Mouse (Mus musculus): ENCODE data around the gene Nfam1.
"Not testable (repeated sequence)": the region's sequence is repeated elsewhere in the genome, so short reads cannot be mapped to it uniquely, and the experiment has no call there.

The Nfam1 gene

DNA sequence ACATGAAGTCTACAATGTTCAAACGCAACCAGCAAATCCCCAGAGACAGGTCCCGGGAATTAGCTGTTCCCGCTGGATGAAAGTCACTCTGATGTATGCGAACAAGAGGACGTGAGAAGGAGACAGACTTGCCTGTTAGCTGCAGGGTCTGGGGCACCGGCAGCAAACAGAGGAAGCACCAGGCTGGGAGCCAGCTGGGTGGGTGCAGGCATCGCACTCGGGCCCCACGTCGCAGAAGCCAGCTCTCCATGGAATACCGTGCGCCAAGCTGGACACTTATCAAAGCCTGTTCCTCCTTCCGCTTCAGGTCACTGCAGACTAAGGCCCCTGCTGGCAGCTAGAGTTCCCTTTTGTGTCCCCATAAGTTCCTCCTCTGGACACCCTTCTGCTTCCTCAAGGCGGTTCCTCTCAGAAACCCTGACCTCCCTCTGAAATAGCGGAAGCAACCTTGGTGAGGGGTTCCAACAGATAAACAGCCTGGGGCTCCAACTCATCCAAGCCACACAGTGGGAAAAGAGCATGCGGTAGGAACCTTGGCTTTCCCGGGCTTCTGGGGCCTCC, at the start of gene Nfam1:
Gene Nfam1, minus strand, starts transcription at position 326 of the 561 bp plus-strand sequence.
- DNase-seq (ENCODE audit: low spot score in 2 of 2): no peak

- DNase-seq (ENCODE audit: low spot score in 2 of 2): peak in 1 of 2 experiments; percentile 23
Observed at GRCm38 (mm10) chr15:83075607-83076525, 42.8 kb upstream of the Nfam1 start.

DNA sequence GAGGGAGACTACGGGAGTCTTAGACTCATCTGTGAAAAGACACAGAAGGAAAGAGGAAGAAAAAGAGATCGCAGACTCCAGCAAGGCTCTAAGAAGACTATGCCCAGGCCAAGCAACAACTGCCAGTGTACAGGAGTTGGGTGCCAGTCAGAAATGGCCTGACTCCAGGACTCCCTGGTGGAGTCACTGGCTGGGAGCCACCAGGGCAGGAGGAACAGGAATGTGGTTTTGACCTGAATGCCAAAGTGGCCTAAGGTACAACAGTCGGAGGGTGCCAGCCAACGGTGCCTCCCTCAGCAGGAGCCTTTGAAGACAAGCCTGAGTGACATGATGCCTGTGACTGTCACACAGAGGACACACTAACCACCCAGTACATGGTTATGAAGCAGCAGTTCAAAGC, 41.1 kb upstream of the Nfam1 start:
- no peak for DNase-seq (ENCODE audit: low spot score in 2 of 2)

GRCm38 (mm10) chr15:83071752-83072151, 38.6 kb upstream of the Nfam1 start:
- DNase-seq (ENCODE audit: low spot score in 2 of 2): no peak

- no peak for DNase-seq (ENCODE audit: low spot score in 2 of 2)
Observed at GRCm38 (mm10) chr15:83070942-83071341, 37.8 kb upstream of the Nfam1 start.

DNA sequence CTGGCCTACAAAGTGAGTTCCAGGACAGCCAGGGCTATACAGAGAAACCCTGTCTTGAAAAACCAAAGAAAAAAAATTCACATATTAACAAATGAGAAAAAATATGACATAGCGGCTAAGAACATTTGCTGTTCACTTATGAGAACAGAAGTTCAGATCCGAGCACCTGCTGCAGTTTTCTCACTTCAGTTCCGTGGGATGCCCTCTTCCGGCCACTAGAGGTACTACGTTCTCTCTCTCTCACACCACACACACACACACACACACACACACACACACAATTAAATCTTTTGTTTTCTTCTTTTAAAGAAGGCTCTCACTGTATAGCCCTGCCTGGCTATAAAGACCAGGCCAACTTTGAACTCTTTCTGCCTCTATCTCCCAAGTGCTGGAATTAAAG, 35.2 kb upstream of the Nfam1 start:
- no peak for DNase-seq (ENCODE audit: low spot score in 2 of 2)

GRCm38 (mm10) chr15:83065543-83065942, 32.4 kb upstream of the Nfam1 start:
- no peak for DNase-seq (ENCODE audit: low spot score in 2 of 2)

GRCm38 (mm10) chr15:83062582-83062981, 29.5 kb upstream of the Nfam1 start:
- DNase-seq (ENCODE audit: low spot score in 2 of 2): not testable (repeated sequence)

- no peak for DNase-seq (ENCODE audit: low spot score in 2 of 2)
Observed at GRCm38 (mm10) chr15:83061689-83062088, 28.6 kb upstream of the Nfam1 start.

DNA sequence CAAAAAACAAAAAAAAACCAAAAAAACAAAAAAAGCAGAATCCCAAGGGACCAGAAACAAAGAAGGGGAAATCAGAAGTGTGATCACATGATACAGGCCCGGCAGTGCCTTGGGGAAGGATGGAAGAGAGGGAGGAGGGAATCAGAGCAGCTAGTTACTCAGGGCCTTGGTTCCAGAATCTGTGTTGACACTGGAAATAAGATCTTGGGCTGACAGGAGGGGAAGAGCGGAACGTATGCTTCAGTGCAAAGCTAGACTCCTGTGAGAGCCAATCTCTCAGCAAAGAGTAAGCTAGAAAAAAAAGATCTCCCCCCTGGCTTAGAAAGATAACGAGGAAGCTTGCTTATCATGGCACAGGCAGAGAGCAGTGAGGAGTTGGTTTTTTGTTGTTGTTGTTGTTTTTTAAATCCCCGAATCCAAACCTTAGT, 26.1 kb upstream of the Nfam1 start:
- no peak for DNase-seq (ENCODE audit: low spot score in 2 of 2)

DNA sequence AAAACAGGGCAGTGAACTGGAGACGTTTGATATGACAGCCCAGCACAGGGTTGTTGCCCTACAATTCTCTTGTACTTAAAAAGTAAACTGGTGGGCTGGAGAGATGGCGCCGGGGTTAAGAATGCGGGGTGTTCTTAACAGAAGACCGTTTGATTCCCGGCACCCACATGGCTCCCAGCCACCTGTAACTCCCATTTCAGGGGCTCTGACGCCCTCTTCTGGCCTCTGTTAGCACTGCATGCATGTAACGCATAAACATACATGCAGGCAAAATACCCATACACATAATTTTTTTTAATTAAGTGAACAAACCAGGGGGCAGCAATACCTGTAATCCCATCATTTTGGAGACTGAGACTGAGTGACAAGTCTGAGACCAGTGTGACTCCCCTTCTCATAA, 24.4 kb upstream of the Nfam1 start:
- DNase-seq (ENCODE audit: low spot score in 2 of 2): no peak

DNA sequence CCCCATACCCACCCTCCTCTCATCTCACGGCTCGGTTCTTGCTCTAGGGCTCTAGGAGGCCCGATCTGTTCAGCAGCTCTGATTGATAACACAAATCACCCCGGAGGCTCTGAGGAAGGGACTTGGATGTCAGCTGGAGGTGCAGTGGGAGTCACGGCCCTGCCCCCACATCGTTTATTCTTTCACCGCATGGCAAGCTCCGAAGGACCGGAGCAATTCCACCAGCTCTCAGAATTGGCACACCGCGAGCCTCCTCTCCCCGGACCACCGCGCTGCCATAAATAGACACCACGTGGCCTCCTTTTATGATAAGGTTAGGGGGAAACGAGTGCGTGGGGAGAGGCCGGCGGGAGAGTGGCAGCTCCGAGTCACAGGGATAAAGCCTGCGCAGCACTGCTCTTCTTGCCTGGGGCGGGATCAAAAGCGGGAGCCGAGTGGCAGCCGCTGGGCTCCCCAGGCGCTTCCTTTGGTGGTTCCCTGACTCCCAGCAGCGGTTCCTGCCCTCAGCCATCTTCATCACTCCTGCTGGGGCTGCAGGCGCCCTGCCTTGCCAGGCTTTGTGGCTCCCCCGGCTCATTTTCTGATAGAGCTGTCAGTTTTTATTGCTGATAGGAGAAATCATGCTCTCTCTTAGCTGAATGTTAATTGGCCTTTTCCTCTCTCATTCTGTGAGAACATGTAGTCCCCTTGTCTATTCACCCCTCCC, 23.4 kb upstream of the Nfam1 start:
- DNase-seq (ENCODE audit: low spot score in 2 of 2): no peak

GRCm38 (mm10) chr15:83055569-83055968, 22.5 kb upstream of the Nfam1 start:
- DNase-seq (ENCODE audit: low spot score in 2 of 2): no peak

DNA sequence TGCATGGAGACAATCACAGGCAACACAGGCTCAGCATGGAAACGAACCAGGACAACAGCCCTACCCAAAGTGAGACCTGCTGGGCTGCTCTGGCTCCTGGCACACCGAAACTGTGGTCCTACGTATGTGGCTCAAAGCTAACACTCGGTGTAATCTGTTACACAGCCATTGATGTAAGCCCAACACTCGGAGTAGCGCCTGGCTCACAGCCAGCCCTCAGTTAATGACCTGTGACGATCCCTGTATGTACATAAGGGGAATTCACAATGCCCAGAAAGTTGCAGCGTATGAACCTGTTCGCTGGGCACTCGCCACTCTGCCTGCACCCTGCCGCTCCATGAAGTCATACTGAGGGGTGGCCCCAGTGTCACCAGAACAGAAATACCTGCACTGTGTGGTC, 20.2 kb upstream of the Nfam1 start:
- no peak for DNase-seq (ENCODE audit: low spot score in 2 of 2)

DNA sequence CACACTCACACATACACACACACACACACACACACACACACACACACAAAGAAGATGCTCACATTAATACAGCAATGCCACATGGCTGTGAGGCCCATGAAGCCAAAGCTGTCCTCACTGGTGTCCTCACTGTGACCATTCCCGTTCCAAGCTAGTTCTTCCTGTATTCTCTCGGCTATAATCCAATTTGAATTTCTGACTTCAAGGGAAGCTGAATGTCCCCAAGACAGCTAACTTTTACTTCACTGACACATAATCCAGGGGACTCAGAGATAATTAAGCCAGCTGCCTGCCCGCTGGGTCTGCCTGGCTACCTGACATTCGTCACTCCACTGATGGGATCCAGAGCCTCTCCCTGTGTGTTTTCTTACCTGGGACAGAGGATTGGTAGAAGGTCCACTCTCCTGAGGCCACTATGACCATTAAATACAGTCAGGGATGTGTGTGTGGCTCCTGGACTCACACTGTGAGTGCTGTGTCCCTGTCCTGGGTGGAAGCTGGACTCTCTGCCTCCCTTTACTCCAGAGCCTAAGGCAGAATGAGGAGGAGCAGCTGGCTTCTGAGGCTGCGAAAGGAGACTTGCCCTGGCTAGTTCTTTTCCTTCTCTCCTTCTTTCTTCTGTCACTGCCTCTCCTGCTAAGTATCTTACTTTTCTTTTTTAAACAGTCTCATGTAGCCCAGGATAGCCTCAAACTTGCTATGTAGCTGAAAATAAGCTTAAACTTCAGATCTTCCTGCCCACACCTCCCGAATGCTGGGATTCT, 19.4 kb upstream of the Nfam1 start:
- no peak for DNase-seq (ENCODE audit: low spot score in 2 of 2)

GRCm38 (mm10) chr15:83046730-83047129, 13.6 kb upstream of the Nfam1 start:
- no peak for DNase-seq (ENCODE audit: low spot score in 2 of 2)

DNA sequence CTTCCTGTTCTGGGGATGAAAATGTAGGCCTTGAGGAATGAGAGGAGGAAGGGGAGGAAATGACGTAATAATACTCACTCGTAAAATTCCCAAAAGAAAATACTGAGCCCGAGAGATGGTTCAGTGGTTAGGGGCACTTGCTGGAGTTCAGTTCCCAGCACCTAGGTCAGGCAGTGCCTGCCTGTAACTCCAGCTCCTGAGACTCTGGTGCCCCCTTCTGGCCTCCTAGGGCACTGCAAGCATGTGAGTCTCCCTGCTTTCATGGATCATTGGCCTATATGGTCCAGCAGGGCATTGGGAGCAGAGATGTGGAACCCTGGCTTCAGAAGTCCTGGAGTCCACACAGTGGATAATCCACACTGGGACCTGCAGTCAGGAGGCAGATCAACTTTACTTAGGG, 13.2 kb upstream of the Nfam1 start:
- DNase-seq (ENCODE audit: low spot score in 2 of 2): no peak

DNA sequence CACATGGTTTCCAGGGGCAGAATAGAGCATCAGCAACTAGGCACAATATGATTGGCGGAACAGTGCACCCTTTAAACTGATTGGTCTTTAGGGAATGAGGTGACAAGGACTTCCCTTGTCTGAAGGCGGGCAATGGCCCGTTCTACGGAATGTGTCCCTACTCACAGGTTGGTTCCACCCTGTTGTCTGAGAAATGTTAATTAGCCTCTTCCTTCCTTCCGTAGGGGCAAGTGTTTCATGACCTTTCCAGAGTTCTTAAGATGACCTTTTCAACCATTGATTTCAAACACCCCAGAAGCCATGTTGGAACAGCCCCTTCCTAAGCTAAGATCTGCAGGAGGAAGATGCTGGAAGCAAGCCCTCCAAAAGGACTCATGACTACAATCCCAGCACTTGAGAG, 12.5 kb upstream of the Nfam1 start:
- not testable (repeated sequence) for DNase-seq (ENCODE audit: low spot score in 2 of 2)

GRCm38 (mm10) chr15:83043362-83043708, 10.2 kb upstream of the Nfam1 start:
- DNase-seq (ENCODE audit: low spot score in 2 of 2): no peak

GRCm38 (mm10) chr15:83042655-83043361, 9.7 kb upstream of the Nfam1 start:
- DNase-seq (ENCODE audit: low spot score in 2 of 2): no peak

DNA sequence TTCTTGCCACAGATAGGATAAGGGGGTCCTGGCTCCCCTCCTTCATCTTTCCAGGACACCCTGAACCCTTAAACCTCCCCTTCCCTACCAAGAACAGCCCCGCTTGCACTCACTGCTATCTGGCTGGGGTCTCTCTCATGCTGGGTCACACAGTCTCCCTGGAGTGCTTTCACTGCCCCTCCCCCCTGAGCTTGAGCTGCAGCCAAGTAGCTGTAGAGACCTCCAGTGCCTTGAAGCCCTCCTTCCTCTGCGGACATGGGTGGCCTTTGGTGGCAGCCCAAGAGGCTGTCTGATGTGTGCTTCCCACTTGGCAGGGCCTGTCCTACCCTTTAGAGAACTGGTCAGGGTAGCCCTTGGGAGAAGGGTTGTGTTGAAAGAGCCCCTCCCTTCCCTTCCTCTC, 7.0 kb upstream of the Nfam1 start:
- DNase-seq (ENCODE audit: low spot score in 2 of 2): no peak
